Mouse (Mus musculus): ENCODE data around the gene Larp6. TPM values are rescaled to one million over a fixed set of nuclear protein-coding genes. Genes with fewer than 3 reads are reported as not detected.
A peak's percentile ranks its signal among the peaks of the same experiment; 100 is the strongest.

Gene Larp6
- total RNA-seq, 2 experiments from 2014 or later = 34.8 to 35.5 TPM

GRCm38 (mm10) chr9:60751098-60751497 is 38.3 kb downstream of the Larp6 start:
- intact Hi-C loops (cut with DNase I) = no loop called here
- no peak for DNase-seq (ENCODE audit: low spot score in 2 of 2)

- no peak for DNase-seq (ENCODE audit: low spot score in 2 of 2)
- intact Hi-C loops (cut with DNase I) = no loop called here
Measured at GRCm38 (mm10) chr9:60751971-60752370, 39.2 kb downstream of the Larp6 start.

GRCm38 (mm10) chr9:60752636-60753035 is 39.8 kb downstream of the Larp6 start:
- intact Hi-C loops (cut with DNase I) = no loop called here
- DNase-seq (ENCODE audit: low spot score in 2 of 2) = no peak

GRCm38 (mm10) chr9:60756258-60756657 is 43.5 kb downstream of the Larp6 start:
- intact Hi-C loops (cut with DNase I) = loop anchor here (2.0 to 5.0 kb wide), 2 partner anchors 61 to 103 kb away; no protein-coding TSS in a partner anchor
- peak; percentile 39 to 73 for DNase-seq (ENCODE audit: low spot score in 2 of 2)

GRCm38 (mm10) chr9:60756866-60757740 is 44.3 kb downstream of the Larp6 start:
- no peak for DNase-seq (ENCODE audit: low spot score in 2 of 2)

GRCm38 (mm10) chr9:60757817-60758216 is 45.0 kb downstream of the Larp6 start:
- DNase-seq (ENCODE audit: low spot score in 2 of 2) = no peak
- intact Hi-C loops (cut with DNase I) = loop anchor here (2.0 to 5.0 kb wide), 2 partner anchors 59 to 101 kb away; no protein-coding TSS in a partner anchor

More at GRCm38 (mm10) chr9:60756866-60757740, 44.3 kb downstream of the Larp6 start:
- intact Hi-C loops (cut with DNase I) = loop anchor here (2.0 to 5.0 kb wide), 2 partner anchors 60 to 102 kb away; no protein-coding TSS in a partner anchor

- no peak for DNase-seq (ENCODE audit: low spot score in 2 of 2)
- intact Hi-C loops (cut with DNase I) = loop anchor here (5.0 to 10.0 kb wide), 2 partner anchors 58 to 545 kb away; no protein-coding TSS in a partner anchor
Measured at GRCm38 (mm10) chr9:60759436-60760007, 46.7 kb downstream of the Larp6 start.

GRCm38 (mm10) chr9:60765181-60765580 is 52.4 kb downstream of the Larp6 start:
- intact Hi-C loops (cut with DNase I) = loop anchor here (10.0 kb wide), 1 partner anchor 540 kb away; no protein-coding TSS in a partner anchor

GRCm38 (mm10) chr9:60768393-60768792 is 55.6 kb downstream of the Larp6 start:
- intact Hi-C loops (cut with DNase I) = loop anchor here (10.0 kb wide), 1 partner anchor 536 kb away; no protein-coding TSS in a partner anchor
- DNase-seq (ENCODE audit: low spot score in 2 of 2) = no peak

More at GRCm38 (mm10) chr9:60765181-60765580, 52.4 kb downstream of the Larp6 start:
- no peak for DNase-seq (ENCODE audit: low spot score in 2 of 2)

- intact Hi-C loops (cut with DNase I) = loop anchor here (10.0 kb wide), 1 partner anchor 535 kb away; no protein-coding TSS in a partner anchor
- DNase-seq (ENCODE audit: low spot score in 2 of 2) = no peak
Measured at GRCm38 (mm10) chr9:60769711-60770111, 56.9 kb downstream of the Larp6 start.

- intact Hi-C loops (cut with DNase I) = no loop called here
- no peak for DNase-seq (ENCODE audit: low spot score in 2 of 2)
Measured at GRCm38 (mm10) chr9:60773713-60774112, 60.9 kb downstream of the Larp6 start.

- DNase-seq (ENCODE audit: low spot score in 2 of 2) = no peak
- intact Hi-C loops (cut with DNase I) = no loop called here
Measured at GRCm38 (mm10) chr9:60776899-60777298, 64.1 kb downstream of the Larp6 start.

- DNase-seq (ENCODE audit: low spot score in 2 of 2) = no peak
- intact Hi-C loops (cut with DNase I) = no loop called here
Measured at GRCm38 (mm10) chr9:60782057-60782789, 69.4 kb downstream of the Larp6 start.

GRCm38 (mm10) chr9:60785069-60785468 is 72.3 kb downstream of the Larp6 start:
- intact Hi-C loops (cut with DNase I) = no loop called here
- DNase-seq (ENCODE audit: low spot score in 2 of 2) = no peak

- no peak for DNase-seq (ENCODE audit: low spot score in 2 of 2)
- intact Hi-C loops (cut with DNase I) = no loop called here
Measured at GRCm38 (mm10) chr9:60787517-60788110, 74.8 kb downstream of the Larp6 start.
